Mouse (Mus musculus) C2C12 (cell line): ENCODE measurements around the gene Abhd16a.

Source experiments
- CTCF ChIP-seq: IDR thresholded peaks from one replicate; pipeline ENCODE4 v1.5.1; 2011; ENCODE audit not compliant: control insufficient read depth, insufficient read depth, insufficient read length
- FOSL1 ChIP-seq: IDR thresholded peaks from one replicate; pipeline ENCODE4 v1.8.0; 2011; ENCODE audit warnings: mild to moderate bottlenecking, low read length; ENCODE audit not compliant: poor library complexity, insufficient read depth, severe bottlenecking
- MYOD1 ChIP-seq: IDR thresholded peaks from one replicate; pipeline ENCODE4 v1.6.1; 2011; ENCODE audit warnings: low read depth; ENCODE audit not compliant: control insufficient read depth, insufficient read length

DNA sequence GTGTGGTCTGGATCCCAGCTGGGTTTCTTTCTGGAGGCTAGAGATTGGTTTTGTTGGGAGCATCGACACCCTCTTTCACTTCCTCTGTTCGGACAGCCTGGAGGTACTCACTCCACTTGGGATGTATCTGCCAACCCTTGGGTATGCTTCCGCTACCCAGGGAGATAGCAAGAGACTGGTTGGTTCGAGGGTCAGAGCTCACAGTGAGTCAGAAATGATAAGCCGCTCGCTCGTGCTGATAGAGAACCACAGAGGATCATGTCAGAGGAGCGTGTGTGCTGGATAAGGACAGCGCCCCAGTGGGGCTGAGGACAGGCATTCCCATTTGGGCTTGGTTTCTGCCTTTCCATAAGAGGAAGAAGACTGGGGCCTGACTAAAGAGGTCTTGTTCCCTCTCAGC lies 9.3 kb upstream of the Abhd16a start:
- TF ChIP-seq CTCF (no peak), MYOD1 (no peak), FOSL1 (no peak)
